Mouse (Mus musculus) liver, adult 2 months (tissue): Measurements from ENCODE around the gene Tprkb. TPM values are rescaled to one million over a fixed set of nuclear protein-coding genes. Genes with fewer than 3 reads are reported as not detected.
"Not testable (repeated sequence)": the region's sequence is repeated elsewhere in the genome, so short reads cannot be mapped to it uniquely, and the experiment has no call there.

Experiments
- DNase-seq: peaks from one replicate; pipeline ENCODE4 v3.0.0-alpha.2; 2011; ENCODE audit warnings: low read depth, low spot score; ENCODE audit errors: extremely low read depth
- H3K27ac ChIP-seq: fragments of 200-500 bp; replicated peaks from 2 replicates; pipeline ENCODE4 v1.5.1; 2012; ENCODE audit warnings: low read depth, mild to moderate bottlenecking, control low read depth, inconsistent platforms, low read length; ENCODE audit not compliant: insufficient read depth
- H3K27me3 ChIP-seq: fragments of 200-500 bp; 2 replicates; pipeline ENCODE4 v1.6.1; 2012; ENCODE audit warnings: mild to moderate bottlenecking, moderate library complexity, low read length, inconsistent platforms; ENCODE audit not compliant: control insufficient read depth, insufficient read depth
- H3K36me3 ChIP-seq: fragments of 200-500 bp; 2 replicates; pipeline ENCODE4 v1.6.1; 2012; ENCODE audit warnings: low read length, inconsistent platforms; ENCODE audit not compliant: control insufficient read depth, insufficient read depth
- H3K4me1 ChIP-seq: fragments of 200-500 bp; 2 replicates; pipeline ENCODE4 v1.6.1; 2011; ENCODE audit warnings: low read length; ENCODE audit not compliant: control insufficient read depth, insufficient read depth
- H3K4me3 ChIP-seq: fragments of 200-500 bp; 2 replicates; pipeline ENCODE4 v1.5.1; 2011; ENCODE audit warnings: low read depth, mild to moderate bottlenecking, control low read depth, low read length, moderate library complexity; ENCODE audit not compliant: insufficient read depth
- H3K79me2 ChIP-seq: fragments of 200-500 bp; 2 replicates; pipeline ENCODE4 v1.6.1; 2012; ENCODE audit warnings: inconsistent platforms, mild to moderate bottlenecking, low read length, moderate library complexity; ENCODE audit not compliant: control insufficient read depth, insufficient read depth
- H3K9ac ChIP-seq: fragments of 200-500 bp; 2 replicates; pipeline ENCODE4 v1.6.1; 2012; ENCODE audit warnings: low read depth, mild to moderate bottlenecking, control low read depth, inconsistent platforms, low read length
- CTCF ChIP-seq: fragments of 200-500 bp; IDR thresholded peaks from 2 replicates; pipeline ENCODE4 v1.5.1; 2011; ENCODE audit warnings: low read depth, low read length, control low read depth
- POLR2A ChIP-seq: fragments of 200-500 bp; IDR thresholded peaks from 2 replicates; pipeline ENCODE4 v1.6.1; 2011; ENCODE audit warnings: low read length, control low read depth; ENCODE audit not compliant: insufficient read depth; ENCODE audit errors: extremely low read depth
- WGBS: fragments of 180-500 bp; shearing (Covaris S2); methylation state at CpG from one replicate; pipeline ENCODE4 v1.1.7; 2018; 5-methylcytosine and 5-hydroxymethylcytosine counted together
- polyA plus RNA-seq: library from polyadenylated mRNA; depleted of rRNA; stranded (reverse); fragments of >200 nt; gene quantifications from 2 replicates; pipeline ENCODE4 v1.2.3, GENCODE M21; 2012
- total RNA-seq: library from RNA; depleted of rRNA; stranded (reverse); fragments of >200 nt; gene quantifications from 2 replicates; pipeline ENCODE4 v1.2.3, GENCODE M21; 2014

The Tprkb gene
- total and polyA plus RNA-seq, 2 experiments, result 100 to 170 TPM

DNA sequence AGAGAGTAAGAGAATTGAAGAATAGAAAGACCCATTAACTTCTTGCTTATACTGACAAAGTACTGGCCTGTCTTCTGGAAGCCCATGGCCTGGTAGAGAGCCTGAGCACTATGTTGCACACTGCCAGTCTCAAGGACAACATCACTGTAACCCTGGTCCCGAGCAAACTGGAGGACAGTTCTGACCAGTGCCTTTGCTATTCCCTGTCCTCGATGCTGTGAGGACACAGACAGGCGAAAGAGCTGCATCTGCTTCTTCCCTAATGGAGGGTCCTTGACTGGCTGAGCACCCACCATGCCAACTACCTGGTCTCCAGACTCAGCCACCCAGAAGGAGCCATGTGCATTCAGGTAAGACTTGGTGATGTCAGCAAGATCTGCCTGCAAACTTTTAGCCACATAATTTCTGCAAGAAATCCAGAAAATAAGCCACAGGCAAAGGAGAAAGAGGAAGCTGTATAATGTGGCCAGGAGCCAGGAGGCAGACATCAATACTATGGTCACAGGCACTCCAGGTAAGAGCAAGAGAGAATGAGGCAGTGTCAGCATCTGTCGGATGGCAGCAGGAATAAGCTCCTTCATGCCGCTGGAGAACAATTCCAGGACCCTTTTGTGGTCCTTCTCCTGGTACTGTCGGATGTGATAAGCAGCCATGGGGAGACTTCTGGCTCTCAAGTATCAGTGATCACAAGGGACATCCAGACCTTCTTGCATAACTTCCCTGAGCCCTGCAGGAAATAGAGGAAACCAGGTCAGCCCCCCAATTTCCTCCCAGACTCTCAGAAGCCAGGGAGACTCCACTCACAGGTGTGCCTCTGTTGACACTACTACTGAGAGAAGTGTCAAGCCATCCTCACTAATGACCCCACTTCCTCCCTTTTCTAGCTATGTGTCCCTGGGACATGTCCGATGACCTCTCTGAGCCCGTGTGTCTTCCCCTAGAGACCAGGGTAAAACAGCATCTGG, 43.7 kb upstream of the Tprkb start:
- Histone ChIP-seq H3K36me3 (peaks cover 4% of the 10 kb centered on the region; the same call in 1 of the 2 replicates), H3K79me2 (0 out of 2 replicates have a peak, but pooled peaks cover 6% of the 10 kb centered on the region), H3K4me1 (peaks cover 8% of the 10 kb centered on the region; the same call in 1 of the 2 replicates), H3K27me3 (no peaks in the 10 kb centered on the region), H3K9ac (peak overlapping the region; percentile 96), H3K4me3 (peak overlapping the region; percentile 69), H3K27ac (peak overlapping the region; percentile 100)
- TF ChIP-seq POLR2A, result 0 out of 2 replicates have a peak, but pooled peaks have one; percentile 16
- TF ChIP-seq CTCF, result no peak
- WGBS, result 24% methylated on average over 8 of the region's 8 CpGs
- DNase-seq, result peak; percentile 59

- H3K36me3 ChIP-seq, H3K27me3 ChIP-seq, H3K79me2 ChIP-seq, H3K4me1 ChIP-seq: not testable (repeated sequence)
- Histone ChIP-seq H3K4me3 (peak within 1 kb of the TSS; percentile 69), H3K9ac (peak within 1 kb of the TSS; percentile 96), H3K27ac (peak within 1 kb of the TSS; percentile 100)
- peak; percentile 99 for DNase-seq
- WGBS, result 22% methylated on average over 5 of the region's 5 CpGs
These were observed 42.7 kb upstream of the Tprkb start, which contains the start of gene Nat8f2 for GRCm38 (mm10) chr6:85869006-85869405. TSS of gene Nat8f2 (minus strand) at chr6:85869158.

DNA sequence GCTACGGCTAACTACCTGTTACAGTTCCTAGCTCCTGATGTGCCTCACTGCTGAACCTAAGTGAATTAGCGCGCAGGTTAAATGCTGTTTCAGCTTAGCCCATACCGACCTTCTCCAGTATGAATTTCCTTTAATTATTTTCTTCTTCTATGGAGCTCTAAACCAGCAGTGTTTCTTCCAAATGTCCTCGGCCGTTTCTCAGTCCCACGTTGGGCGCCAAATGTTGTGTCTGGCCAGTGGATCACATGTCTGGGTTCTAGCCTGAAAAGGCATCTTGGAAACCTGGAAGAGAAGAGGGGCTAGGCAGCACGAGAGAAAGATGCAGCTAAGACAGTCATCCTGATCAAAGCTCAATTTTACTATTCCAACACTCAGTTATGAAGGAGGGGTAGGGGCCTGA, 28.4 kb upstream of the Tprkb start:
- DNase-seq, H3K27ac ChIP-seq: not testable (repeated sequence)
- 94% methylated on average over 9 of the region's 9 CpGs for WGBS

DNA sequence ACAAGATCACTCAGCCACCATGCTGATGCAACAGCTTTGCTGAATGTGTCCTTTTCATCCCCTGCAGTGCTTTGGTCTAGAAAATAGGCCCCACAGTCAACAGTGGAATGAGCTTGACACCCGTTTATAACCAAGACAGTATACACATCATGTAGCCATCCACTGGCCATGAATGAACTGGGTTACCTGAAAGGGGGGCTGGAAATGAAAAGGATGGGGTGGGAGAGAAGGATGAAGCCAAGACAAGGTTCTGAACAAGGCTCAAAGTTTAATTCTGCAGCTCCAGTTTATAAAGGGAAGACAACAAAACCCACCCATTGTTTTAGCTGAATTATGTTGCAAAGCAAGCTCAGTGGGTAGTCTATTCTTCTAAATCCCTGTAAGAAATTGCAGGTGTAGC, 27.4 kb upstream of the Tprkb start:
- Histone ChIP-seq H3K27me3 (no peaks in the 10 kb centered on the region), H3K4me3 (no peak overlapping the region), H3K9ac (no peak overlapping the region), H3K4me1 (no peaks in the 10 kb centered on the region), H3K27ac (no peak overlapping the region), H3K36me3 (no peaks in the 10 kb centered on the region), H3K79me2 (no peaks in the 10 kb centered on the region)
- no peak for TF ChIP-seq POLR2A
- TF ChIP-seq CTCF, result no peak
- WGBS, result 95% methylated on average over 1 of the region's 1 CpGs
- no peak for DNase-seq

More for the DNA sequence above, 28.4 kb upstream of the Tprkb start:
- not testable (repeated sequence) for H3K79me2 ChIP-seq, H3K36me3 ChIP-seq, H3K27me3 ChIP-seq, H3K4me1 ChIP-seq, H3K9ac ChIP-seq, H3K4me3 ChIP-seq

- H3K9ac ChIP-seq, result no peak overlapping the region
- 95% methylated on average over 2 of the region's 2 CpGs for WGBS
These were observed 22.7 kb upstream of the Tprkb start for GRCm38 (mm10) chr6:85888961-85889360.

GRCm38 (mm10) chr6:85895061-85895648, 16.5 kb upstream of the Tprkb start:
- H3K36me3 ChIP-seq, H3K27ac ChIP-seq, H3K9ac ChIP-seq, H3K4me1 ChIP-seq, H3K79me2 ChIP-seq, H3K4me3 ChIP-seq, H3K27me3 ChIP-seq: not testable (repeated sequence)
- DNase-seq, result peak; percentile 24
- WGBS, result 67% methylated on average over 25 of the region's 25 CpGs
- TF ChIP-seq CTCF, result peak; percentile 68

More at GRCm38 (mm10) chr6:85888961-85889360, 22.7 kb upstream of the Tprkb start:
- TF ChIP-seq CTCF, result no peak
- no peak for TF ChIP-seq POLR2A
- H3K4me1 ChIP-seq, result no peaks in the 10 kb centered on the region
- DNase-seq, result no peak
- H3K27me3 ChIP-seq, result no peaks in the 10 kb centered on the region
- no peak overlapping the region for H3K4me3 ChIP-seq
- H3K79me2 ChIP-seq, result no peaks in the 10 kb centered on the region
- H3K36me3 ChIP-seq, result no peaks in the 10 kb centered on the region
- H3K27ac ChIP-seq, result no peak overlapping the region

DNA sequence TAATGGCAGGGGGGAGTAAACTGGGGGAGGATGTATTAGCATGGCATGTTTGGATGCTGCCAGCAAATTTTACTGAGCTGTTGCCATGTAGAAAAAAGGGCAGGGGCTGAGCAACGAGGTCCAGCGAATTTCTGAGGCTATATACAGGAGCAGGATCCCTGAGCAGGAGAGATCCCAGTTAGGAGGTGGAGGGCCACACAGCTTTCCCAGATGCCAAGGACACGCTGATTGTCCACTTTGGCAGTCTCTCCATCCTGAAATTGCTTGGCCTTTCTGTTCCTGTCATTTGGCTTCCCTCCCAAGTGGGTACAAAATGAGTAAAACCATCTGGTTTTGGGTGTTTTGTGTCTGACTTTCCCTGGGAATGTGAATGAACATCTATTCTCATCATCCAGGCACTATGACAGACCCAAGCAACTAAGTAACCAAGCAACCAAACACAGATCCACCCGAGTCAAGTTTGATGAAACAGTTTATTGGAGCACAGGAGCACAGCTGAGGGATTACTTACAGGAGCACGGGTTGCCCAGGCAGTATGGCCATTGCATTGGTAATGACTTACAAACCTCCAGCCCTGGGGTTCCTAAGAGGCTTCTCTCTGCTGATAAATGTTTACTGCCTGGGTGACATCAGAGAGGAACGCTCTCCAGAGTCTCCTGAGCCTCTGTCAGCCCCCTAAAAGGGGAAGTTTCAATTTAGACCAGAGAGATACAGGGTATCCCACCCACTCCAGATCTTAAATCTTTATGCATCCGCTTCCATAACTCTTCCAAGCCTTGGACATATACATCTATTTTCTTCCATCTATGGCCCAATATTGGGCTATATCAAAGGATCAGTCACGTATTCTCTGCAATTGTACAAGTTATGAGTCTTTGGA, 12.8 kb upstream of the Tprkb start:
- H3K79me2 ChIP-seq, H3K27ac ChIP-seq, H3K4me1 ChIP-seq, H3K27me3 ChIP-seq, H3K9ac ChIP-seq, DNase-seq, H3K4me3 ChIP-seq, H3K36me3 ChIP-seq: not testable (repeated sequence)
- 88% methylated on average over 7 of the region's 8 CpGs for WGBS
